Mouse (Mus musculus): ENCODE measurements around the gene Klhl26. TPM values are rescaled to one million over a fixed set of nuclear protein-coding genes. Genes with fewer than 3 reads are reported as not detected.
"Not testable (repeated sequence)": the region's sequence is repeated elsewhere in the genome, so short reads cannot be mapped to it uniquely, and the experiment has no call there.

The Klhl26 gene
- 48.4 and 50.6 TPM in 2 replicates for polyA plus RNA-seq (2012; rRNA removed)

DNA sequence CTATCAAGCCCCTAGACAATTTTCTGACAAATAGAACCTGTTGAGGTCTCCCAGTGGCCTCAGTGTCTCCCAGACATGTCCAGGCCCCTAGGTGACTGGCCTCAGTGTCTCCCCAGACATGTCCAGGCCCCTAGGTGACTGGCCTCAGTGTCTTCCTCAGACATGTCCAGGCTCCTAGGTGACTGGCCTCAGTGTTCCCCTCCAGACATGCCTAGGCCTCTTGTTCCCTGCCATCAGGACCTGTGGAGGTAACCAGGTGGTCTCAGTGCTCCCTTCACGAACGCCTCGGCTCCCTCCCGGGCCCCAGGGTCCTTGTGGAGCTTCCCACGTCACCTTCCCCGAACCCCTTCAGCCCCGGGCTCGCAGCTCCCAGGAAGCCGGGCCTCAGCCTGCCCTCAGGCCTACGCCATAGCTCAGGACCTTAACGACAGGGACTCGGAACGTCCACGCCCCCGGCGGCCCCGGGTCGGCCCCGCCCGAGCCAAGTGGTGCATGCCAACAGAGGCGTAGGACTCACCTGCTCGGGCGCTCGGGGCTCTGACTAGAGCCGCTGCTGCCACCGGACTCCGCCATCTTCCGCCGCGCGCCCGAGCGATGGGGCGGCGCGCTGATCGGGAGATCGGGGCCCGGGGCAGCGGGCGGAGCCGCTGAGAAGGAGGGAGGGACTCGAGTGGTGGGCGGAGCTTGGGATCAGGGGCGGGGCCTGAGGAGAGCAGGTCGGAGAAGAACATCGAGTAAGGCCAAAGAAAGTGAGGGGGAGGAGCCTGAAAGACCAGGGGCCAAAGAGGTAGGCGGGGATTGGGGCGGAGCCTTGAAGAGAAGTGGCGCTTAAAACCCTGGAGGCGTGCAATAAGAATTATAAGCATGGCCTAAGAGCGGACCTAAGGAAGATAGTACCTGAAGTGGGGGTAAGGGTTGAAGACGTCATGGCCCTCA is at the start of gene Klhl26:
Klhl26 (minus strand) TSS at position 636 of the 936 bp plus-strand sequence.
- peak; percentile 79 for DNase-seq (ENCODE audit: low read depth)

DNA sequence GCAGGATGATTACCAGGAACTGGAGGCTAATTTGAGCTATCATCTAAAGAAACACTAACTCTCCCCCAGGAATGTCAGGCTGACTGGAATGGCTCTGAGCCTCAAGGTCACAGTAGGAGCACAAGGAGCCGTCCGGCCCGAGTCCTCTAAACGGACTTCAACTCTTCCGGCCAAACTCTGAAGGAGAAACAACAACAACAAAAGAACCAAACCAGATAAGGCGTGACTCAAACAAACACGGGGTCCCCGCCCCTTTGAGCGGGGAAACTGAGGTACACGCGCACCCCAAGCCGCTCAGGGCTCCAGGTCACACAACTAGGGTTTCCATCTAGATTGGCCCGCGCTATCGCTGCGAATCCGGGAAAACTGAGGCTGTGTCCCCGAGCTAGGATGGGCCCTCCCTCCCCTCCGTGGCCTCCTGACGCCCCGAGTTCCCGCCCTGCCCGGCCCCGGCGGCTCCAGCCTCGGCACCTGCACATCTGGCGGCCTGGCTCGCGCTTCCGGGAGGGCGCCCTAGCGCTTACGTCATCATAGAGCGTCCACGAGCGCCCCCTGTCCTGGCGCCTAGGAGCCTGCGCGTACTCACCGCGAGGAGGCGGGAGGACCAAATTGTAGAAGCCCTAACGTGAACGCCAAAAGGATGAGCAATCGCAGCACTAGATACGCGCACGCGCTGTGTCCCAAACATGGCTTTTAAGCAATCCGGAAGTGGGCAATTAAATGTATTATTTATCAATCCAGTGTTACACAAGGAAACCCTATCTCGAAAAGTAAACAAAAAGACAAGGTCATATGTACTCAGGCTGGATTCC is 46.0 kb upstream of the Klhl26 start:
- no peak for DNase-seq (ENCODE audit: low read depth)

DNA sequence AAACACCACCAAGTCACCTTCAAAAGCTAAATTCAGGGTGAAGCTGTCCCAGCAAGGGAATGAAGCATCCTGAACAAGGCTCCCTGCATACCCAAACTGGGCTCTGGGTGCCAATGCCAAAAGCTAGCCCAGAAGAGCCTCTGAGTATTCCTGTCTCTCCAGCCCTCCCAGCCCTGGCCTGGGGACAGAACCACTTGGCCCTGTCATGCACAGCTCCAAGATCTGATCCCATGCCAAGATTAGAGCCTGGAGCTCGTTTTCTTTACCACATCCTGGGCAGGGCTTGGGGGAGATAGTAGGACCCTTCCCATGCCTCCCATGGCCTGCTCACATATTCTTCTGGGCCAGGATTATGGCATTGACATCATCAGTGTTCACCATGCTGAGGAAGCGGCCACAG is 42.8 kb upstream of the Klhl26 start:
- no peak for DNase-seq (ENCODE audit: low read depth)

DNA sequence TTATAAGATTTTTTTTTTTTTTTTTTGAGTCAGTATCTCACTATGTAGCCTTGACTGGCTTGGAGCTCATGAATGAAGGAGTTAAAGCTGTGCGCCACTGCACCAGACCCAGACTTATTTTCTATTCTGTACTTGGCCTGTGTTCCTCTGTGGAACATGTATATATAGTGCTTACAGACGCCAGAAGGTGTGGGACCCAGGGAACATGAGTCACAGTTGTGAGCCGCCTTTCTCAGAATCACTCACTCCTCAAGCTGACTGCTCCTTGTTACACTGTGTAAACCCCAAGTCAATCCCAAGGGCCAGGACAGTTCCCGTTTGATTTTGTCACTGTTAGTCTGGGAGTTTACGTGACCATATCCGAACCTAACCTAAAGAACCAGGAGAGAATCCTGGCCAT is 42.3 kb upstream of the Klhl26 start:
- DNase-seq (ENCODE audit: low read depth) = no peak

DNA sequence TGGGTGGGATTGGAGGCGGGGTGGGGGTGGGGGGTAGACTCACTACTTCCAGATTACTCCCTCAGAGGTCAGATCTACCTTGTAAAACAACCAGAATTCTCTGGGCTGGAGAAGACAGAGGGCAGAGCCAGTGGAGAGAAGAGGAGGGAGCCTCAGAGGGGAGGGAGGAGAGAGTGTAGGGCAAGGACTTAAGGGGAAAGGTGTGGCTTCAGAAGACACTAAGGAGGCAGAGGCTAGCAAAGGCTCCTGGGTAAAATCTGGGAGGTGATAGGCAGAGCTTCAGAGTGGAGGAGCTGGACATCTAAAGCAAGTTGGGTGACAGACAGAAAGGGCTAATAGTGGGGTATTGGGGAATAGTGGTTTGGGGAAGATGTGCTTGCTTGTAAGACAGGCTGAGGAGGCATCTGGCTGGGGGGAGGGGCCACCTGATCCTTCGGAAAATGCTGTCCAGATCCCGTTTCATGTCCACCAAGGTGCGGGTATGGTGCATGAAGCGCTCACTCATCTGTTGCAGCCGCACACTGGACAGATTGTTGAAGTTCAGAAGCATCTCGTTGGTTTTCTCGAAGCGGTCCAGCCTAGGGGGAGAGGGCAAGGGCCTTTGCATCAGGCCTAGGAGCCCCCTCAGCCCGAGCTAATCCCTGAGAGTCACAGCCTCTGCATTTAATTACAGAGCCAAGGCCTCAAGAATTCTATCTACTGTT is 41.3 kb upstream of the Klhl26 start:
- no peak for DNase-seq (ENCODE audit: low read depth)

DNA sequence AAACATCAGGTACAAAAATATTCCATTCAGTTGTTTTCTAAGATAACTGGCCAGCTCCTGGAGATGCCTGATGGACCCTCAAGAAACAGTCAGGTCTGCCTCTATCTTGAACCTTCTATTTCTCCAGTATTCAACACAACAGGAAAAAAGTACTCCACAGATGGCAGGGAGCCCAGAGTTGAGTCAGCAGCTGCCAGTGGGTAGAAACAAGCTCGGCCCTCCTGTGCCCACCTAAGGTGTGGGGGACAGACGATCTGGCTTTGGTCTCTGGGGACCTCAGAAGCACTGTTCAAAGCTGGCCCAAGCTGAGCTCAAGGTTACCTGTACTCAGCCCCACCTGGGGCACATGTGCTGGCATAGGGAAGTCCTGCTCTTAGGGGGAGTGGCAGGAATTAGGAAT is 36.7 kb upstream of the Klhl26 start:
- DNase-seq (ENCODE audit: low read depth) = no peak

DNA sequence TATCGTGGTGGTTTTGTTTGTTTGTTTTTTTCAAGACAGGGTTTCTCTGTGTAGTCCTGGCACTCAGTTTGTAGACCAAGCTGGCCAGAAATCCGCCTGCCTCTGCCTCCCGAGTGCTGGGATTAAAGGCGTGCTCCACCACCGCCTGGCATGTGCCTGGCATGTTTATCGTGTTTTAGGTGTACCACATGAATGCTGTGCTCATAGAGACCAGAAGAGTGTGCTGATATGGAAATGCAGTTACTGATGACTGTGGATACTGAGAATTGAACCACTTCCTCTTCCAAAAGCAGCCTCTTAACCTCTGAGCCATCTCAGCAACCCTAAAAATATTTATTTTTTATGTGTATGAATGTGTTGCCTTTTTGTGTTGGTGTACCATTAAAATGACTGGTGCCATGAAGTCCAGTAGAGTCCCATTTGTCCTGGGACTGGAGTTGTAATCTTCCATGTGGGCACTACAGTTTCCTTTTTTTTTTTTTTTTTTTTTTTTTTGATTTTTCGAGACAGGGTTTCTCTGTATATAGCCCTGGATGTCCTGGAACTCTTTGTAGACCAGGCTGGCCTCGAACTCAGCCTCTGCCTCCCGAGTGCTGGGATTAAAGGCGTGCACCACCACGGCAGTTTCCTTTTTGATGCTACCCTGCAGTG is 35.6 kb upstream of the Klhl26 start:
- DNase-seq (ENCODE audit: low read depth) = no peak

DNA sequence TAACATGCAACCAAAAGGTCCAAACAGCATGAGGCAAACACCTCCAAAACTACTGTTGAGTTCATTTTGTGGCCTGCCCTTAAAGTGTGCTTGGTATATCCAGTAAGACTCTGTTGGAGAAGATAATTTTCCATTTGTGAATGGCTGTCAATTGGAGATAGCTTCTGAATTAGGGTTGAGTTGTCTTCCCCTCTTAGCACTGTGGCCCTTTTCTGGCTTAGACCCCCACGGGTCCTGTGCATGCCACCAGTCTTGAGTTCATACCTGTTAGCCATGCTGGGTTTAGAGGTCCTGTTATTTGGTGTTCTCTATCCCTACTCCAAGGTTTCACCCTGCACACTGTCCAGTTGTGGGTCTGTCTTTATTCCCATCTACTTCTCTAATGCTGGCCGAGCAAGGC is 35.0 kb upstream of the Klhl26 start:
- DNase-seq (ENCODE audit: low read depth) = no peak

DNA sequence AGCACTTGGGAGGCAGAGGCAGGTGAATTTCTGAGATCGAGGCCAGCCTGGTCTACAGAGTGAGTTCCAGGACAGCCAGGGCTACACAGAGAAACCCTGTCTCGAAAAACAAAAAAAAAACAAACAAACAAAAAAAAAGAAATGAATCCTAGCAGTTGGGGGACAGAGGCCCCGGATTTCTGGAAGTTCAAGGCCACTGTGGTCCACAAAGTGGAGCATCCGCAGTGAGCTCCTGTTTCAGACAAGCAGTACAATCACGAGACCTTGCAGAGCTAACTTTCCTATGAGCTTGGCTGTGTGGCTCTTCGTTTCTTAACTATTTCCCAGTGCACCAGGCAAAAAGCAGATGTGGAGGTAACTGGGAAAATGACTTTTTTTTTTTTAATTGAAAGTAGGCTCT is 34.4 kb upstream of the Klhl26 start:
- DNase-seq (ENCODE audit: low read depth) = not testable (repeated sequence)

DNA sequence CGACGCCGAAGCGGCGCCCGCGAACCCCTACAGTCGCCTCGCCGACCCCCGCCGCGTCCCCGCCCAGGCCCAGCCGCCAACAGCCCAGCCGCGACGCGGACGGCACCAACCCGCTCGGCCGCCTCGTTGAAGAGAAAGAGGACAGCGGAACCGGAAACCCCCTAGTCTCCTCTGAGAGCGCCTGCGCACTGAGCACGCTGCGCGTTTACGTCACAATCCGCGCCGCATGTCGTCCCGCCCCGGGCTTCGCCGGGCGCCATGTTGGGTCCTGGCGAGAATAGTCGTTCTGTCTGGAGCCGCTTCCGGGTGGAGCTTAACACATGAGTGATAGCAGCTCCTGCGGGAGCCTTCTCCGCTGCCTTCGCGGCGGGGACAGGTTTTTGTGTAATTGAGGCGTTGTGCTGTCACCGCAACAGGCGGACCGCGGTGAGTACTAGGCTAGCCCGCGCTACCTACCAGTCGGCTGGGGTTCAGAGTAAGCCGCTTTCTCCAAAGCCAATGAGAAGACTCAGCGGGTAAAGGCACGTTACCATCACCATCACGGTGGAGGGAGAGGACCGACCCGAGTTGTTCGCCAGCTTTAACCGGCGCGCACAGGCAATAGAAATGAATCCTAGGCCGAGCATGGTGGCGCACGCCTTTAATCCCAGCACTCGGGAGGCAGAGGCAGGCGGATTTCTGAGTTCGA is 33.6 kb upstream of the Klhl26 start, which contains the start of gene Uba52:
Uba52 (minus strand) TSS at position 574 of the 688 bp plus-strand sequence.
- DNase-seq (ENCODE audit: low read depth) = no peak

DNA sequence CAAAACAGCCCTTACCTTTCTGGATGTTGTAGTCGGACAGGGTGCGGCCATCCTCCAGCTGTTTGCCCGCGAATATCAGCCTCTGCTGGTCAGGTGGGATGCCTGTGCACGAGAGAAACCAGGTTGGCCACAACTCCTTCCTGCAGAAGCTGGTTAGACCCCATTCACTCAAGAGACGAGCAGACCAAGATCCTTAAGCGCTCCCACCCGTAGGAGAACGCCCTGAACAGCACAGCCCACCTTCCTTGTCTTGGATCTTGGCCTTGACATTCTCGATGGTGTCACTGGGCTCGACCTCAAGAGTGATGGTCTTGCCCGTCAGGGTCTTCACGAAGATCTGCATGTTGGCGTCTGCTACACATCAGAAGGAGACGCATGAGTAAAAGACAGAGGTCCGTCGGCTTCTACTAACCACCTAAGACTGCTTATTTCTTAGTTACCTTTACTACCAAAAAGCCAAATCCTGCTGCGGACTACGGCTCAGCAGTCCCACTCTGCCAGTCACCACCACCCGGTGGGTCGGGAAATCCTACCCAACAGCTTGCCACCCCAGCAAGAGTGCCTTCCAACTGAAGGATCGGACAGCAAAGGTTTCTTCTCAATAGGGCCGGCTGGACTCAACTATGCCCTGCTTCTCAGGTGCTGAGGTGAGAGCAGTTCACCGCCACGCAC is 32.6 kb upstream of the Klhl26 start:
- no peak for DNase-seq (ENCODE audit: low read depth)

DNA sequence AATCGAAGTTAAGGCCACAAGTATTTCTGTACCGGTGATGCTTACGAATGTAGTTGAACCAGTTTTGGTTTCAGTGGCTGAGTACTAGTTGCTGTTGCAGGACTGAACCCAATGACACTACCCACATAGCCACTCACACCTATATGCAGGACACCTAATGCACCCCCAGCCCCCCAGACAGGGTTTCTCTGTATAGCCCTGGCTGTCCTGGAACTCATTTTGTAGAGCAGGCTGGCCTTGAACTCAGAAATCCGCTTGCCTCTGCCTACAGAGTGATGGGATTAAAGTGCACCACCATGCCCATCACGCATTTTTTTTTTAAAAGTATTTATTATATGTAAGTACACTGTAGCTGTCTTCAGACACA is 30.2 kb upstream of the Klhl26 start:
- DNase-seq (ENCODE audit: low read depth) = no peak

DNA sequence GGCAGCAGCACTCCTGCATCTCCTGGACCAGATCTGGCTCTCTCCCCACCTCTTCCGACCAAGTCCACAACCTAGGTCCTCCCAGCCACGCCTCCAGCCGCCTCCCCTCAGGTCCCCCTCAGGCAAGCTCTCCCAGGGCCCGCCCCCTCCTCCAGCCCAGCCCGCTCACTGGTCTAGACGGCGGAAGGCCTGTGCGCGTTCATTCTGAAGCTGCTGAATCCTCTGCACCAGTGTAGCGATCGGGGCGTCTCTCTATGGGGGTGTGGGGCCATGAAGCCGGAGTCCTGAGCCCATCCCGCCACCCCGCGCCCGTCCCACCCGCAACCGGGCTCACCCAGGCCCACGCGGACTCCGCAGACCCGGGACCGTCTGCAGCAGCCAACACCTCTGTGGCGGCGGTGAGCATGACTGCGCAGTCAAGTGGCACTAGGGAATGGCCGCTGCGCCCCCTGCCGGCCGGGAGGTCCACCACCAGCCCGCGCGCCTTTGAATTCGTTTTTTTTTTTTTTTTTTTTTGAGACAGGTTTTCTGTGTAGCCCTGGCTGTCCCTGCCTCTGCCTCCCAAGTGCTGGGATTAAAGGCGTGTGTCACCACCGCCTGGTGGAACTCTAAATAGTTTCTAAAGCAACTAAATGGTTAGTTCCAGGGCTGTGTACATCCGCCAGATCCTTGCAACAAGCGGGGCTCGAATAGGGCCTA is 29.7 kb upstream of the Klhl26 start, which contains the start of gene Rex1bd:
Rex1bd (minus strand) TSS at position 425 of the 699 bp plus-strand sequence.
- DNase-seq (ENCODE audit: low read depth) = no peak

DNA sequence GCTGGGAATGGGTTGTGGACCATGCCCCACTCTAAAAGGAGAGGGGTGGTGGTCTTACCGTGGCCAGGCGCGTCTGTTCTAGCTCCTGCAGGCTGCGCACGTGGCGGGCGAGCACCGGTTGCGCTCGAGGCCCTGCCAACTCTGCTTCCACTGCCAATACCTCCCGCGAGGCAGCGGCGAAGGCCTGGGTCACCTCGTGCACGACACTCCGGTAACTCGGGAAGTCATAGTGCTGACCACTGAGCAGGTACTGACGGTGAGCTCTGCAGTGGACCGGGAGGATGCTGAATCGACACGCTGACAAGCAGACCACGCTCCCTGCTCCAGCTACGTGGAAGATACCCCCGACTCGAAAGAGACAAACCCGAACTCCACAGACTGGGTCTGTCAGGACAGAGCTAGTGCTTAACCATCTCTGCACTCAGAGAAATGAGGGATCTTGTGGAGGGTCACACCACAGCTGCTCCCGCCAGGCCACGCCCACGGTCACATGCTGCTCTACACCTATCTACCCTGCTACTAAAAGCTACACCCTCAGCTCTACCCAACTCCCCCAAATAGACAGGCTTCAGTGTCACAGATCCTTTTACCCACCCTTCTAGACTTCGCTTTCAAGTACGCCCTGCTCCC is 29.0 kb upstream of the Klhl26 start:
- no peak for DNase-seq (ENCODE audit: low read depth)

DNA sequence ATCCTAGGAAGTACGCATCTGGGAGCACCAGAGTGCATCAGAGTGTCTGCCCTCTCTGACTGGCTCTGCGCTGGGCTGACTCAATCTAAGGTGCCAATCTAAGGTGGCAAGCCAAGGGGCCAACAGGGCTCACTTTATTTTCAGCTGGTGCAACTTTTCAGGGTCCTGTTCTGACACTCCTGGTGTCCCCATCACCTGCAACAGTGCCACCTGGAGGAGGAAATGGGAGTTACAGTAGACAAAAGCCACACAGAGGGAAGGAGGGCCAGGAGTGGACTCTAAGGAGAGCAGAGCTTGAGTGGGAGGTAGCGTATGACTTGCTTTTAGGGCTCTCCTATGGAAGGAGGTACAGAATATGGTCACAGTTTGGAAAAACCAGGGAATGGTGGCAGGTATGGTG is 28.1 kb upstream of the Klhl26 start:
- no peak for DNase-seq (ENCODE audit: low read depth)

DNA sequence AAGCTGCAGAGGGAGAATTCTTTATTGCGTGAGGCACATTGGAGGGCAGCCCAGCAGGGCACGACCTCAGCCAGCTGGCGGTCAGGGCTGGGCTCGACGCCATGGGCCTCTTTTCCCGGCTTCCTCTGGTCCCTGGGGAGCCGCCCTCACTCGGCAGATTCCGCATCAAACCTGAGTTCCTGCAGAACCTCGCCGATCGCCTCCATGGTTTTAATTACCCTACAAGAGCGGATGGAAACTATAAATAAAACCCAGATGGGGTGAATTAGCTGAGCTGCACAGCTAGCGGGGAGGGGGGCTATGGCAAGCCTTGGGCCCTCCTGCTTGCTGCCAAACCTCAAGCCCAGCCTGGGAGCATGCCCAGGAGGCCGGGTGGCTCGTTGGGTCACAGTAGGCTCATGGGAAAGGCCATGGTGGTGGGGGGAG is 27.5 kb upstream of the Klhl26 start:
- no peak for DNase-seq (ENCODE audit: low read depth)

DNA sequence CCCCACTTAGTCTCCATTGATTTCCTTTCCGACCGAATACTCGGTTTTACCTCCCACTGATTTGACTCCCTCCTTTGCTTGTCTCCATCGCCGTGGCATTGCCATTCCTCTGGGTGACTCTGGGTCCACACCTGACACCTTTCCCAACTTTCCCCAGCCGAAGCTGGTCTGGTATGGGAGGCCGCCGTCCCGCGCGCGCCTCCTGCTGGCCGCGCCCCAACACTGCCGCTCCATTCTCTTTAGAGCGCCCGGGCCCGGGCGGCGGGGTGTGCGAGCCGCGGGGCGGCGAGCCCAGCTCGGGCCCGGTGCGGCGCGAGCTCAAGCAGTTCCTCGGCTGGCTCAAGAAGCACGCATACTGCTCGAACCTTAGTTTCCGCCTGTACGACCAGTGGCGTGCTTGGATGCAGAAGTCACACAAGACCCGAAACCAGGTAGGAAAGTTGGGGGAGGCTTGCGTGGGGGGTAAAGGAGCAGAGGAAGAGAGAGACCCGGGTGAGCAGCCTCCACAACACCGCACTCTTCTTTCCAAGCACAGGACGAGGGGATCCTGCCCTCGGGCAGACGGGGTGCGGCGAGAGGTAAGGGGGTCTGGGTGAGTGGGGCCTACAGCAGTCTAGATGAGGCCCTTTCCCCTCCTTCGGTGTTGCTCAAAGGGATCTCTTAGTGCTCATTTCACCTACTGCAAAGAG is 26.4 kb upstream of the Klhl26 start:
- no peak for DNase-seq (ENCODE audit: low read depth)

DNA sequence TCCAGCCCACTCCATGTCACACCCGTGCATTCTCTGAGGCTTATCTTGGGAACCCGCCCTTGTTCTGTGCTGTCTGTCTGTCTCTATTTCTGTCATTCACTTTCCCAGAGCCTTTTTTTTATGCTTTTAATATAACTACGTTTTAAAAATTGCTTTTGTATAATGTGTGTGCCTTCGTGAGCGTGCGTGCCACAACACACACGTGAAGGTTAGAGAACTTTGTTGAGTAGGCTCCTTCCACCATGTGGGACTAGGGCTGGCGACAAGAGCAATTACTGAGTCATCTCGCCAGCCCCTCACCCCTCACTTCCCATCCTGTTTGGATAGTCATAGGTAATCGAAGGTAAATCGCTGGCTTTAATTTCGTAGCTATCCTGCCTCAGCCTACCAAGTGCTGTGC is 25.8 kb upstream of the Klhl26 start:
- no peak for DNase-seq (ENCODE audit: low read depth)
